Mouse (Mus musculus): ENCODE results near the gene Oxct2b. TPM values are rescaled to one million over a fixed set of nuclear protein-coding genes. Genes with fewer than 3 reads are reported as not detected.

Gene Oxct2b
- polyA plus RNA-seq (2016; fragmentation: Nextera tagmentation; extraction: Ambion mirVana): 0.10 TPM in 1 of 2 replicates, not detected in the other

- peaks cover 40% of the 10 kb centered on the region for H3K27me3 ChIP-seq (ENCODE audit: poor library complexity, severe bottlenecking)
- 15% methylated on average over 22 of the region's 22 CpGs for WGBS
- DNase-seq (ENCODE audit: extremely low spot score, low spot score): no peak
- peaks cover 5% of the 10 kb centered on the region for H3K4me1 ChIP-seq
- 0 out of 2 replicates have a peak within 1 kb of the TSS, but pooled peaks have one; percentile 15 for H3K27ac ChIP-seq
- peak within 1 kb of the TSS; percentile 47 for H3K4me3 ChIP-seq
- H3K36me3 ChIP-seq (replicated peaks): no peaks in the 10 kb centered on the region
- H3K9me3 ChIP-seq: no peaks in the 10 kb centered on the region
Measured at GRCm38 (mm10) chr4:123116011-123116410, at the start of gene Oxct2b. Gene Oxct2b (plus strand): TSS chr4:123116266.

- Histone ChIP-seq H3K9me3 (no peaks in the 10 kb centered on the region), H3K4me3 (no peak overlapping the region), H3K36me3 (replicated peaks) (no peaks in the 10 kb centered on the region), H3K27ac (no peak overlapping the region), H3K4me1 (peaks cover 13% of the 10 kb centered on the region), H3K27me3 (ENCODE audit: poor library complexity, severe bottlenecking) (peaks cover 13% of the 10 kb centered on the region; the same call in 1 of the 2 replicates)
- 89% methylated on average over 6 of the region's 6 CpGs for WGBS
- DNase-seq (ENCODE audit: extremely low spot score, low spot score): no peak
Measured at GRCm38 (mm10) chr4:123068646-123069045, 47.4 kb upstream of the Oxct2b start.

- H3K4me3 ChIP-seq: peak overlapping the region; percentile 34
- peaks cover 13% of the 10 kb centered on the region; the same call in 1 of the 2 replicates for H3K27me3 ChIP-seq (ENCODE audit: poor library complexity, severe bottlenecking)
- WGBS: 8% methylated on average over 13 of the region's 13 CpGs
- H3K9me3 ChIP-seq: no peaks in the 10 kb centered on the region
- peaks cover 13% of the 10 kb centered on the region for H3K4me1 ChIP-seq
- no peaks in the 10 kb centered on the region for H3K36me3 ChIP-seq (replicated peaks)
- peak overlapping the region; percentile 59 for H3K27ac ChIP-seq
- DNase-seq (ENCODE audit: extremely low spot score, low spot score): peak; percentile 57
Measured at GRCm38 (mm10) chr4:123071266-123071966, 44.6 kb upstream of the Oxct2b start.

- no peak for DNase-seq (ENCODE audit: extremely low spot score, low spot score)
- H3K4me3 ChIP-seq: no peak overlapping the region
- H3K27ac ChIP-seq: no peak overlapping the region
- no peaks in the 10 kb centered on the region for H3K9me3 ChIP-seq
- H3K27me3 ChIP-seq (ENCODE audit: poor library complexity, severe bottlenecking): 0 out of 2 replicates have a peak, but pooled peaks cover 5% of the 10 kb centered on the region
- H3K36me3 ChIP-seq (replicated peaks): no peaks in the 10 kb centered on the region
- peaks cover 11% of the 10 kb centered on the region for H3K4me1 ChIP-seq
- 73% methylated on average over 8 of the region's 8 CpGs for WGBS
Measured at GRCm38 (mm10) chr4:123076928-123077327, 39.1 kb upstream of the Oxct2b start.

- H3K27me3 ChIP-seq (ENCODE audit: poor library complexity, severe bottlenecking): 0 out of 2 replicates have a peak, but pooled peaks cover 9% of the 10 kb centered on the region
- no peak overlapping the region for H3K4me3 ChIP-seq
- DNase-seq (ENCODE audit: extremely low spot score, low spot score): no peak
- H3K9me3 ChIP-seq: no peaks in the 10 kb centered on the region
- H3K36me3 ChIP-seq (replicated peaks): no peaks in the 10 kb centered on the region
- H3K4me1 ChIP-seq: peaks cover 16% of the 10 kb centered on the region
- 85% methylated on average over 4 of the region's 4 CpGs for WGBS
- H3K27ac ChIP-seq: no peak overlapping the region
Measured at GRCm38 (mm10) chr4:123078231-123078630, 37.8 kb upstream of the Oxct2b start.

- no peak overlapping the region for H3K4me3 ChIP-seq
- H3K4me1 ChIP-seq: peaks cover 16% of the 10 kb centered on the region
- no peak overlapping the region for H3K27ac ChIP-seq
- WGBS: 49% methylated on average over 13 of the region's 13 CpGs
- no peak for DNase-seq (ENCODE audit: extremely low spot score, low spot score)
- H3K36me3 ChIP-seq (replicated peaks): no peaks in the 10 kb centered on the region
- no peaks in the 10 kb centered on the region for H3K9me3 ChIP-seq
- 0 out of 2 replicates have a peak, but pooled peaks cover 9% of the 10 kb centered on the region for H3K27me3 ChIP-seq (ENCODE audit: poor library complexity, severe bottlenecking)
Measured at GRCm38 (mm10) chr4:123080791-123081190, 35.3 kb upstream of the Oxct2b start.

- H3K9me3 ChIP-seq: no peaks in the 10 kb centered on the region
- WGBS: 67% methylated on average over 20 of the region's 20 CpGs
- peaks cover 16% of the 10 kb centered on the region for H3K4me1 ChIP-seq
- peak overlapping the region; percentile 2; the same call in 1 of the 2 replicates for H3K27ac ChIP-seq
- 0 out of 2 replicates have a peak, but pooled peaks cover 9% of the 10 kb centered on the region for H3K27me3 ChIP-seq (ENCODE audit: poor library complexity, severe bottlenecking)
- H3K4me3 ChIP-seq: no peak overlapping the region
- peak; percentile 61 for DNase-seq (ENCODE audit: extremely low spot score, low spot score)
- H3K36me3 ChIP-seq (replicated peaks): no peaks in the 10 kb centered on the region
Measured at GRCm38 (mm10) chr4:123082283-123083163, 33.5 kb upstream of the Oxct2b start.

- no peak overlapping the region for H3K4me3 ChIP-seq
- no peaks in the 10 kb centered on the region for H3K36me3 ChIP-seq (replicated peaks)
- no peak for DNase-seq (ENCODE audit: extremely low spot score, low spot score)
- WGBS: 73% methylated on average over 13 of the region's 13 CpGs
- 0 out of 2 replicates have a peak, but pooled peaks cover 9% of the 10 kb centered on the region for H3K27me3 ChIP-seq (ENCODE audit: poor library complexity, severe bottlenecking)
- peaks cover 16% of the 10 kb centered on the region for H3K4me1 ChIP-seq
- H3K9me3 ChIP-seq: no peaks in the 10 kb centered on the region
- H3K27ac ChIP-seq: no peak overlapping the region
Measured at GRCm38 (mm10) chr4:123083323-123083902, 32.7 kb upstream of the Oxct2b start.

GRCm38 (mm10) chr4:123085290-123085689, 30.8 kb upstream of the Oxct2b start:
- no peak overlapping the region for H3K27ac ChIP-seq
- no peaks in the 10 kb centered on the region for H3K9me3 ChIP-seq
- no peaks in the 10 kb centered on the region for H3K36me3 ChIP-seq (replicated peaks)
- 0 out of 2 replicates have a peak, but pooled peaks cover 9% of the 10 kb centered on the region for H3K27me3 ChIP-seq (ENCODE audit: poor library complexity, severe bottlenecking)
- 77% methylated on average over 2 of the region's 2 CpGs for WGBS
- no peak for DNase-seq (ENCODE audit: extremely low spot score, low spot score)
- no peak overlapping the region for H3K4me3 ChIP-seq
- H3K4me1 ChIP-seq: peaks cover 16% of the 10 kb centered on the region

GRCm38 (mm10) chr4:123086381-123086780, 29.7 kb upstream of the Oxct2b start:
- WGBS: 91% methylated on average over 4 of the region's 4 CpGs
- no peak for DNase-seq (ENCODE audit: extremely low spot score, low spot score)
- Histone ChIP-seq H3K4me3 (no peak overlapping the region), H3K4me1 (peaks cover 13% of the 10 kb centered on the region), H3K27ac (no peak overlapping the region), H3K36me3 (replicated peaks) (no peaks in the 10 kb centered on the region), H3K9me3 (no peaks in the 10 kb centered on the region), H3K27me3 (ENCODE audit: poor library complexity, severe bottlenecking) (0 out of 2 replicates have a peak, but pooled peaks cover 9% of the 10 kb centered on the region)

- H3K4me3 ChIP-seq: no peak overlapping the region
- 78% methylated on average over 5 of the region's 5 CpGs for WGBS
- no peak overlapping the region for H3K27ac ChIP-seq
- no peaks in the 10 kb centered on the region for H3K4me1 ChIP-seq
- DNase-seq (ENCODE audit: extremely low spot score, low spot score): no peak
- no peaks in the 10 kb centered on the region for H3K27me3 ChIP-seq (ENCODE audit: poor library complexity, severe bottlenecking)
- no peaks in the 10 kb centered on the region for H3K9me3 ChIP-seq
- H3K36me3 ChIP-seq (replicated peaks): no peaks in the 10 kb centered on the region
Measured at GRCm38 (mm10) chr4:123092621-123093020, 23.4 kb upstream of the Oxct2b start.

GRCm38 (mm10) chr4:123093064-123093776, 22.8 kb upstream of the Oxct2b start:
- Histone ChIP-seq H3K9me3 (no peaks in the 10 kb centered on the region), H3K36me3 (replicated peaks) (no peaks in the 10 kb centered on the region), H3K27ac (no peak overlapping the region), H3K27me3 (ENCODE audit: poor library complexity, severe bottlenecking) (no peaks in the 10 kb centered on the region), H3K4me3 (no peak overlapping the region), H3K4me1 (no peaks in the 10 kb centered on the region)
- WGBS: 68% methylated on average over 17 of the region's 17 CpGs
- no peak for DNase-seq (ENCODE audit: extremely low spot score, low spot score)
